In genomic region chr3:152210728-152211391, GRCm38 (mm10) we compare ENCODE assay signal across 8 mouse cellular contexts. TPM values are rescaled to one million over a fixed set of nuclear protein-coding genes. Genes with fewer than 3 reads are reported as not detected.
DNase-seq lines count a peak whose midpoint lies in the region; ATAC-seq lines count a peak whose summit lies in the region.

No protein-coding gene starts in this region.

- peak overlapping the region; percentile 79 for H3K4me2 ChIP-seq in hindbrain, embryonic 15.5 days

- H3K4me3 ChIP-seq in hindbrain, embryonic 15.5 days: peak overlapping the region; percentile 99
- H3K4me3 ChIP-seq in megakaryocyte, embryonic 14.5 days (replicated peaks): peak overlapping the region; percentile 98

- H3K27ac ChIP-seq in hindbrain, embryonic 15.5 days (replicated peaks): peak overlapping the region; percentile 100

- under 1% methylated on average over 47 of the region's 68 CpGs for WGBS in hindbrain, embryonic 15.5 days

- peaks cover 35% of the 10 kb centered on the region for H3K4me1 ChIP-seq in hindbrain, embryonic 15.5 days (replicated peaks)
- peaks cover 49% of the 10 kb centered on the region for H3K4me1 ChIP-seq in megakaryocyte, embryonic 14.5 days

- H3K9me3 ChIP-seq in hindbrain, embryonic 15.5 days: no peaks in the 10 kb centered on the region
- no peaks in the 10 kb centered on the region for H3K9me3 ChIP-seq in megakaryocyte, embryonic 14.5 days

- no peaks in the 10 kb centered on the region for H3K27me3 ChIP-seq in hindbrain, embryonic 15.5 days
- no peaks in the 10 kb centered on the region for H3K27me3 ChIP-seq in megakaryocyte, embryonic 14.5 days (replicated peaks)

- peak; percentile 84 for DNase-seq in R1 (ENCODE audit: low read depth, low spot score)
- DNase-seq in cerebellum, postnatal 36 days: peak; percentile 61 to 66
- DNase-seq in frontal cortex, postnatal 36 days (ENCODE audit: low spot score in 2 of 2): peak; percentile 61 to 67
- DNase-seq in left cerebral cortex, postnatal 10 days (ENCODE audit: extremely low spot score in 1 of 2, low spot score in 2 of 2): peak; percentile 52 to 84
- peak; percentile 75 for DNase-seq in right cerebral cortex, postnatal 14 days
- DNase-seq in urinary bladder, postnatal 25 days (ENCODE audit: low spot score): peak; percentile 64

- peaks cover 5% of the 10 kb centered on the region; the same call in 1 of the 2 replicates for H3K36me3 ChIP-seq in hindbrain, embryonic 15.5 days
- H3K36me3 ChIP-seq in megakaryocyte, embryonic 14.5 days (replicated peaks; ENCODE audit: low read length): peaks cover 30% of the 10 kb centered on the region

- intact Hi-C loops in left cerebral cortex, postnatal 10 days (cut with DNase I): loop anchor here (5.0 kb wide), 1 partner anchor 99 kb away; no protein-coding TSS in a partner anchor

- peak overlapping the region; percentile 100 for H3K9ac ChIP-seq in hindbrain, embryonic 15.5 days

- peak; percentile 65 for ATAC-seq in hindbrain, embryonic 15.5 days (ENCODE audit: low FRiP score, low read depth)

RNA-seq across cellular contexts. Expression of gene Fubp1, which starts 0.6 kb away (rescaled TPM):
- 201 and 208 TPM in 2 replicates for polyA plus RNA-seq in hindbrain, embryonic 15.5 days (2015; fragmentation: Nextera tagmentation; extraction: Ambion mirVana)
- total RNA-seq in left cerebral cortex, postnatal 10 days (2021): 100 to 1,000 TPM; 125 to 129 TPM
- polyA plus RNA-seq in megakaryocyte, embryonic 14.5 days (2012; ENCODE audit: insufficient read depth, low replicate concordance): 205 and 764 TPM in 2 replicates

RNA-seq across cellular contexts. Expression of gene Dnajb4, which starts 0.8 kb away (rescaled TPM):
- 42.4 and 42.5 TPM in 2 replicates for polyA plus RNA-seq in hindbrain, embryonic 15.5 days (2015; fragmentation: Nextera tagmentation; extraction: Ambion mirVana)
- 10 to 100 TPM; 47.4 to 51.2 TPM for total RNA-seq in left cerebral cortex, postnatal 10 days (2021)
- 5.3 TPM in 1 of 2 replicates, not detected in the other for polyA plus RNA-seq in megakaryocyte, embryonic 14.5 days (2012; ENCODE audit: insufficient read depth, low replicate concordance)

RNA-seq across cellular contexts. Expression of gene Gipc2, which starts 44.8 kb away (rescaled TPM):
- polyA plus RNA-seq in hindbrain, embryonic 15.5 days (2015; fragmentation: Nextera tagmentation; extraction: Ambion mirVana): 13.5 and 13.7 TPM in 2 replicates
- 1 to 10 TPM; 3.6 to 4.0 TPM for total RNA-seq in left cerebral cortex, postnatal 10 days (2021)
- polyA plus RNA-seq in megakaryocyte, embryonic 14.5 days (2012; ENCODE audit: insufficient read depth, low replicate concordance): 2.4 TPM in 1 of 2 replicates, not detected in the other

RNA-seq across cellular contexts. Expression of gene Nexn, which starts 55.3 kb away (rescaled TPM):
- polyA plus RNA-seq in hindbrain, embryonic 15.5 days (2015; fragmentation: Nextera tagmentation; extraction: Ambion mirVana): 1.4 and 1.8 TPM in 2 replicates
- total RNA-seq in left cerebral cortex, postnatal 10 days (2021): 1 to 10 TPM; 2.8 to 3.8 TPM
- polyA plus RNA-seq in megakaryocyte, embryonic 14.5 days (2012; ENCODE audit: insufficient read depth, low replicate concordance): not detected in 2 replicates

Comparison
In these comparisons a context has a peak if more than half of its experiments do, and no peak if none do; other contexts are left out.
1. Peak in every context shown above with its lines: DNase-seq, ATAC-seq, H3K4me3 ChIP-seq and H3K27ac ChIP-seq.